Mouse (Mus musculus) cerebral cortex, adult 2 months (tissue): ENCODE measurements around the gene Epha2.

Source experiments
- WGBS: fragments of 180-500 bp; shearing (Covaris S2); methylation state at CpG from one replicate; pipeline ENCODE4 v1.1.7; 2018; 5-methylcytosine and 5-hydroxymethylcytosine counted together

Epha2 gene

GRCm38 (mm10) chr4:141279783-141280182, 21.3 kb upstream of the Epha2 start:
- 89% methylated on average over 6 of the region's 6 CpGs for WGBS

GRCm38 (mm10) chr4:141280471-141280870, 20.6 kb upstream of the Epha2 start:
- 90% methylated on average over 1 of the region's 1 CpGs for WGBS

- WGBS: 66% methylated on average over 6 of the region's 6 CpGs
Measured at GRCm38 (mm10) chr4:141281153-141281552, 19.9 kb upstream of the Epha2 start.

- WGBS: 41% methylated on average over 1 of the region's 1 CpGs
Measured at GRCm38 (mm10) chr4:141281578-141281977, 19.5 kb upstream of the Epha2 start.

GRCm38 (mm10) chr4:141282087-141282486, 19.0 kb upstream of the Epha2 start:
- 72% methylated on average over 3 of the region's 3 CpGs for WGBS

GRCm38 (mm10) chr4:141282623-141283022, 18.4 kb upstream of the Epha2 start:
- 77% methylated on average over 5 of the region's 5 CpGs for WGBS

GRCm38 (mm10) chr4:141283176-141283878, 17.7 kb upstream of the Epha2 start:
- 80% methylated on average over 12 of the region's 12 CpGs for WGBS

GRCm38 (mm10) chr4:141283879-141284411, 17.1 kb upstream of the Epha2 start:
- 51% methylated on average over 8 of the region's 8 CpGs for WGBS

GRCm38 (mm10) chr4:141284486-141284885, 16.6 kb upstream of the Epha2 start:
- WGBS: 84% methylated on average over 3 of the region's 3 CpGs

GRCm38 (mm10) chr4:141285128-141285527, 15.9 kb upstream of the Epha2 start:
- 42% methylated on average over 8 of the region's 8 CpGs for WGBS

GRCm38 (mm10) chr4:141286860-141287517, 14.1 kb upstream of the Epha2 start:
- 38% methylated on average over 20 of the region's 20 CpGs for WGBS

- 56% methylated on average over 15 of the region's 15 CpGs for WGBS
Measured at GRCm38 (mm10) chr4:141287518-141288004, 13.5 kb upstream of the Epha2 start.

- 85% methylated on average over 8 of the region's 8 CpGs for WGBS
Measured at GRCm38 (mm10) chr4:141288152-141288551, 12.9 kb upstream of the Epha2 start.

- 4% methylated on average over 41 of the region's 47 CpGs for WGBS
Measured at GRCm38 (mm10) chr4:141291571-141292375, 9.3 kb upstream of the Epha2 start.

GRCm38 (mm10) chr4:141295774-141296186, 5.3 kb upstream of the Epha2 start:
- 21% methylated on average over 15 of the region's 15 CpGs for WGBS

GRCm38 (mm10) chr4:141297934-141298333, 3.1 kb upstream of the Epha2 start:
- WGBS: 90% methylated on average over 7 of the region's 7 CpGs

- 74% methylated on average over 13 of the region's 13 CpGs for WGBS
Measured at GRCm38 (mm10) chr4:141299356-141299755, 1.7 kb upstream of the Epha2 start.

- WGBS: 72% methylated on average over 4 of the region's 4 CpGs
Measured at GRCm38 (mm10) chr4:141300196-141300595, 844 bp upstream of the Epha2 start.

GRCm38 (mm10) chr4:141301591-141302427, 769 bp downstream of the Epha2 start:
- WGBS: 4% methylated on average over 51 of the region's 51 CpGs

GRCm38 (mm10) chr4:141302428-141303401, 1.7 kb downstream of the Epha2 start:
- WGBS: 46% methylated on average over 27 of the region's 27 CpGs
